In genomic region chr11:31503239-31503916, GRCm38 (mm10) we compare ENCODE assay signal across 23 mouse cellular contexts.
"Had no signal": no experiment of that assay in that cellular context is flagged by ENCODE, and none has a peak within 500 bp of the region (broad histone marks: within the 10 kb centered on the region; RNA-seq: fewer than 3 reads in every experiment).

No protein-coding gene starts in this region.

- H3K9ac ChIP-seq: heart, embryonic 12.5 days; heart, embryonic 15.5 days; hindbrain, embryonic 12.5 days; hindbrain, embryonic 14.5 days; kidney, embryonic 15.5 days; limb, embryonic 13.5 days; limb, embryonic 15.5 days; liver, embryonic 12.5 days; liver, embryonic 14.5 days had no signal

- H3K4me2 ChIP-seq: heart, embryonic 12.5 days; heart, embryonic 15.5 days; hindbrain, embryonic 12.5 days; hindbrain, embryonic 14.5 days; kidney, embryonic 15.5 days; limb, embryonic 13.5 days; limb, embryonic 15.5 days; liver, embryonic 12.5 days had no signal

- ATAC-seq: hindbrain, embryonic 16.5 days; intestine, embryonic 16.5 days; liver, embryonic 12.5 days had no signal

- DNase-seq: gastrocnemius, adult 2 months; gastrocnemius, postnatal 10 days; gastrocnemius, postnatal 25 days; heart, postnatal 14 days; heart, postnatal 4 days; kidney, adult 11 months; kidney, postnatal 25 days; layer of hippocampus, adult 9-11 months; layer of hippocampus, postnatal 36 days; left cerebral cortex, postnatal 4 days had no signal

- H3K4me3 ChIP-seq: gastrocnemius, adult 2 months; heart, embryonic 10.5 days; heart, embryonic 12.5 days; heart, embryonic 15.5 days; hindbrain, embryonic 10.5 days; hindbrain, embryonic 12.5 days; kidney, embryonic 15.5 days; limb, embryonic 13.5 days; limb, embryonic 15.5 days; liver, embryonic 12.5 days had no signal

- H3K27me3 ChIP-seq: heart, embryonic 12.5 days; heart, embryonic 15.5 days; hindbrain, embryonic 12.5 days; kidney, embryonic 15.5 days; limb, embryonic 13.5 days; limb, embryonic 15.5 days; liver, embryonic 12.5 days had no signal

- H3K4me1 ChIP-seq: heart, embryonic 15.5 days; hindbrain, embryonic 10.5 days; hindbrain, embryonic 12.5 days; kidney, embryonic 15.5 days; limb, embryonic 13.5 days; limb, embryonic 15.5 days; liver, embryonic 12.5 days had no signal

- H3K36me3 ChIP-seq: heart, embryonic 10.5 days; heart, embryonic 12.5 days; heart, embryonic 15.5 days; hindbrain, embryonic 10.5 days; hindbrain, embryonic 12.5 days; kidney, embryonic 15.5 days; limb, embryonic 13.5 days; limb, embryonic 15.5 days; liver, embryonic 12.5 days had no signal

- H3K9me3 ChIP-seq: heart, embryonic 10.5 days; heart, embryonic 15.5 days; hindbrain, embryonic 10.5 days; hindbrain, embryonic 12.5 days; kidney, embryonic 15.5 days; limb, embryonic 13.5 days; limb, embryonic 15.5 days; liver, embryonic 12.5 days had no signal

- H3K27ac ChIP-seq: gastrocnemius, adult 2 months; heart, embryonic 10.5 days; heart, embryonic 15.5 days; hindbrain, embryonic 10.5 days; hindbrain, embryonic 12.5 days; hindbrain, embryonic 14.5 days; kidney, embryonic 15.5 days; limb, embryonic 13.5 days; limb, embryonic 15.5 days; liver, embryonic 12.5 days; liver, embryonic 14.5 days had no signal
